Mouse (Mus musculus): ENCODE data around the gene Pnpt1.

GRCm38 (mm10) chr11:29173706-29174436 is 43.3 kb downstream of the Pnpt1 start:
- TF ChIP-seq CTCF (IDR thresholded peaks at IDR 0.05; ENCODE audit: control insufficient read depth, insufficient read depth, insufficient read length) (no peak), USF1 (IDR thresholded peaks at IDR 0.05; ENCODE audit: low read depth) (no peak), MAX (IDR thresholded peaks at IDR 0.05) (no peak), MYOD1 (IDR thresholded peaks at IDR 0.05; ENCODE audit: control insufficient read depth, insufficient read length, low read depth) (no peak), CEBPB (IDR thresholded peaks at IDR 0.05; ENCODE audit: low read depth) (no peak), MYOG (IDR thresholded peaks at IDR 0.05; ENCODE audit: control insufficient read depth, extremely low read depth, insufficient read length) (no peak), FOSL1 (IDR thresholded peaks at IDR 0.05; ENCODE audit: insufficient read depth, low read length, poor library complexity, severe bottlenecking) (no peak)

Measured in C2C12 (cell line).